Mouse (Mus musculus): ENCODE data around the gene Fabp3. TPM values are rescaled to one million over a fixed set of nuclear protein-coding genes. Genes with fewer than 3 reads are reported as not detected.

Fabp3 gene
- 11.3 and 14.1 TPM in 2 replicates for polyA plus RNA-seq (2016; fragmentation: Nextera tagmentation; extraction: Ambion mirVana)

- Histone ChIP-seq H3K36me3 (0 out of 2 replicates have a peak, but pooled peaks cover 7% of the 10 kb centered on the region), H3K4me1 (replicated peaks) (peaks cover 22% of the 10 kb centered on the region), H3K27me3 (peaks cover 73% of the 10 kb centered on the region), H3K9me3 (no peaks in the 10 kb centered on the region), H3K4me2 (peak within 1 kb of the TSS; percentile 94), H3K27ac (no peak within 1 kb of the TSS), H3K4me3 (replicated peaks) (peak within 1 kb of the TSS; percentile 50), H3K9ac (replicated peaks) (peak within 1 kb of the TSS; percentile 46)
- 0 out of 2 replicates have a peak, but pooled peaks have one; percentile 12 for ATAC-seq (ENCODE audit: insufficient number of reproducible peaks, insufficient read depth, low FRiP score, low TSS enrichment, low read depth)
- WGBS = under 1% methylated on average over 52 of the region's 52 CpGs
Observed at GRCm38 (mm10) chr4:130308231-130309081, at the start of gene Fabp3, which contains the start of gene Gm10570. Gene Fabp3, plus strand, starts transcription at chr4:130308595. Gene Gm10570, minus strand, starts transcription at chr4:130308674.

- Histone ChIP-seq H3K4me3 (replicated peaks) (no peak overlapping the region), H3K9ac (replicated peaks) (no peak overlapping the region), H3K27ac (no peak overlapping the region), H3K27me3 (peaks cover 6% of the 10 kb centered on the region; the same call in 1 of the 2 replicates), H3K36me3 (peaks cover 87% of the 10 kb centered on the region), H3K4me1 (replicated peaks) (peaks cover 12% of the 10 kb centered on the region), H3K9me3 (no peaks in the 10 kb centered on the region), H3K4me2 (no peak overlapping the region)
- no peak for ATAC-seq (ENCODE audit: insufficient number of reproducible peaks, insufficient read depth, low FRiP score, low TSS enrichment, low read depth)
- WGBS = 31% methylated on average over 5 of the region's 5 CpGs
Observed at GRCm38 (mm10) chr4:130260406-130260805, 48.0 kb upstream of the Fabp3 start.

GRCm38 (mm10) chr4:130264131-130264530, 44.3 kb upstream of the Fabp3 start:
- peaks cover 28% of the 10 kb centered on the region for H3K4me1 ChIP-seq (replicated peaks)
- ATAC-seq (ENCODE audit: insufficient number of reproducible peaks, insufficient read depth, low FRiP score, low TSS enrichment, low read depth) = no peak
- H3K4me3 ChIP-seq (replicated peaks) = no peak overlapping the region
- H3K36me3 ChIP-seq = peaks cover 57% of the 10 kb centered on the region
- no peaks in the 10 kb centered on the region for H3K9me3 ChIP-seq
- no peak overlapping the region for H3K4me2 ChIP-seq
- 34% methylated on average over 11 of the region's 11 CpGs for WGBS
- no peak overlapping the region for H3K9ac ChIP-seq (replicated peaks)
- H3K27ac ChIP-seq = no peak overlapping the region
- H3K27me3 ChIP-seq = peaks cover 6% of the 10 kb centered on the region; the same call in 1 of the 2 replicates

- no peak for ATAC-seq (ENCODE audit: insufficient number of reproducible peaks, insufficient read depth, low FRiP score, low TSS enrichment, low read depth)
- Histone ChIP-seq H3K9ac (replicated peaks) (no peak overlapping the region), H3K4me1 (replicated peaks) (peaks cover 28% of the 10 kb centered on the region), H3K27me3 (peaks cover 6% of the 10 kb centered on the region; the same call in 1 of the 2 replicates), H3K4me3 (replicated peaks) (no peak overlapping the region), H3K36me3 (peaks cover 56% of the 10 kb centered on the region), H3K4me2 (no peak overlapping the region), H3K9me3 (no peaks in the 10 kb centered on the region), H3K27ac (no peak overlapping the region)
- 23% methylated on average over 24 of the region's 24 CpGs for WGBS
Observed at GRCm38 (mm10) chr4:130264698-130265349, 43.6 kb upstream of the Fabp3 start.

GRCm38 (mm10) chr4:130266601-130267000, 41.8 kb upstream of the Fabp3 start:
- Histone ChIP-seq H3K9ac (replicated peaks) (no peak overlapping the region), H3K4me3 (replicated peaks) (no peak overlapping the region), H3K27ac (0 out of 2 replicates have a peak overlapping the region, but pooled peaks have one; percentile 8), H3K4me1 (replicated peaks) (peaks cover 28% of the 10 kb centered on the region), H3K27me3 (peaks cover 6% of the 10 kb centered on the region; the same call in 1 of the 2 replicates), H3K4me2 (0 out of 2 replicates have a peak overlapping the region, but pooled peaks have one; percentile 3), H3K9me3 (no peaks in the 10 kb centered on the region), H3K36me3 (peaks cover 55% of the 10 kb centered on the region)
- no peak for ATAC-seq (ENCODE audit: insufficient number of reproducible peaks, insufficient read depth, low FRiP score, low TSS enrichment, low read depth)
- 59% methylated on average over 9 of the region's 9 CpGs for WGBS

- peaks cover 6% of the 10 kb centered on the region; the same call in 1 of the 2 replicates for H3K27me3 ChIP-seq
- H3K4me3 ChIP-seq (replicated peaks) = no peak overlapping the region
- 78% methylated on average over 7 of the region's 7 CpGs for WGBS
- no peaks in the 10 kb centered on the region for H3K9me3 ChIP-seq
- ATAC-seq (ENCODE audit: insufficient number of reproducible peaks, insufficient read depth, low FRiP score, low TSS enrichment, low read depth) = no peak
- peaks cover 53% of the 10 kb centered on the region for H3K36me3 ChIP-seq
- H3K27ac ChIP-seq = peak overlapping the region; percentile 8; the same call in 1 of the 2 replicates
- H3K9ac ChIP-seq (replicated peaks) = no peak overlapping the region
- H3K4me1 ChIP-seq (replicated peaks) = peaks cover 28% of the 10 kb centered on the region
- H3K4me2 ChIP-seq = 0 out of 2 replicates have a peak overlapping the region, but pooled peaks have one; percentile 3
Observed at GRCm38 (mm10) chr4:130267069-130267468, 41.3 kb upstream of the Fabp3 start.

- WGBS = 88% methylated on average over 10 of the region's 10 CpGs
Observed at GRCm38 (mm10) chr4:130268736-130269135, 39.7 kb upstream of the Fabp3 start.

GRCm38 (mm10) chr4:130270089-130270488, 38.3 kb upstream of the Fabp3 start:
- Histone ChIP-seq H3K27ac (no peak overlapping the region), H3K27me3 (no peaks in the 10 kb centered on the region)
- WGBS = 86% methylated on average over 8 of the region's 8 CpGs

More at GRCm38 (mm10) chr4:130268736-130269135, 39.7 kb upstream of the Fabp3 start:
- peaks cover 6% of the 10 kb centered on the region; the same call in 1 of the 2 replicates for H3K27me3 ChIP-seq
- ATAC-seq (ENCODE audit: insufficient number of reproducible peaks, insufficient read depth, low FRiP score, low TSS enrichment, low read depth) = no peak
- H3K9me3 ChIP-seq = no peaks in the 10 kb centered on the region
- no peak overlapping the region for H3K4me2 ChIP-seq
- H3K27ac ChIP-seq = no peak overlapping the region
- peaks cover 38% of the 10 kb centered on the region for H3K4me1 ChIP-seq (replicated peaks)
- H3K36me3 ChIP-seq = peaks cover 36% of the 10 kb centered on the region
- no peak overlapping the region for H3K9ac ChIP-seq (replicated peaks)
- H3K4me3 ChIP-seq (replicated peaks) = no peak overlapping the region

GRCm38 (mm10) chr4:130270611-130271347, 37.6 kb upstream of the Fabp3 start:
- ATAC-seq (ENCODE audit: insufficient number of reproducible peaks, insufficient read depth, low FRiP score, low TSS enrichment, low read depth) = no peak
- Histone ChIP-seq H3K9me3 (no peaks in the 10 kb centered on the region), H3K36me3 (peaks cover 31% of the 10 kb centered on the region), H3K27ac (no peak overlapping the region), H3K9ac (replicated peaks) (no peak overlapping the region), H3K27me3 (no peaks in the 10 kb centered on the region), H3K4me1 (replicated peaks) (peaks cover 30% of the 10 kb centered on the region), H3K4me2 (no peak overlapping the region), H3K4me3 (replicated peaks) (no peak overlapping the region)
- 85% methylated on average over 6 of the region's 6 CpGs for WGBS

More at GRCm38 (mm10) chr4:130270089-130270488, 38.3 kb upstream of the Fabp3 start:
- Histone ChIP-seq H3K36me3 (peaks cover 31% of the 10 kb centered on the region), H3K4me1 (replicated peaks) (peaks cover 26% of the 10 kb centered on the region), H3K4me3 (replicated peaks) (no peak overlapping the region), H3K4me2 (no peak overlapping the region), H3K9ac (replicated peaks) (no peak overlapping the region), H3K9me3 (no peaks in the 10 kb centered on the region)
- no peak for ATAC-seq (ENCODE audit: insufficient number of reproducible peaks, insufficient read depth, low FRiP score, low TSS enrichment, low read depth)

GRCm38 (mm10) chr4:130273698-130274345, 34.6 kb upstream of the Fabp3 start:
- peaks cover 28% of the 10 kb centered on the region for H3K36me3 ChIP-seq
- H3K27me3 ChIP-seq = peaks cover 17% of the 10 kb centered on the region
- WGBS = 10% methylated on average over 11 of the region's 12 CpGs
- peaks cover 16% of the 10 kb centered on the region for H3K4me1 ChIP-seq (replicated peaks)
- H3K9me3 ChIP-seq = no peaks in the 10 kb centered on the region
- peak overlapping the region; percentile 96 for H3K27ac ChIP-seq
- H3K4me3 ChIP-seq (replicated peaks) = peak overlapping the region; percentile 90
- peak; percentile 5; the same call in 1 of the 2 replicates for ATAC-seq (ENCODE audit: insufficient number of reproducible peaks, insufficient read depth, low FRiP score, low TSS enrichment, low read depth)
- peak overlapping the region; percentile 82 for H3K4me2 ChIP-seq
- H3K9ac ChIP-seq (replicated peaks) = peak overlapping the region; percentile 98
